Mouse (Mus musculus) adrenal gland, adult (tissue): ENCODE results near the gene Sash1.

Source experiments
- DNase-seq, 2 experiments: peaks; one replicate each; pipeline ENCODE4 v3.0.0; 2022 to 2023; ENCODE audit warnings: low spot score in 1 of 2; ENCODE audit not compliant: inconsistent age in 2 of 2

Sash1 gene

DNA sequence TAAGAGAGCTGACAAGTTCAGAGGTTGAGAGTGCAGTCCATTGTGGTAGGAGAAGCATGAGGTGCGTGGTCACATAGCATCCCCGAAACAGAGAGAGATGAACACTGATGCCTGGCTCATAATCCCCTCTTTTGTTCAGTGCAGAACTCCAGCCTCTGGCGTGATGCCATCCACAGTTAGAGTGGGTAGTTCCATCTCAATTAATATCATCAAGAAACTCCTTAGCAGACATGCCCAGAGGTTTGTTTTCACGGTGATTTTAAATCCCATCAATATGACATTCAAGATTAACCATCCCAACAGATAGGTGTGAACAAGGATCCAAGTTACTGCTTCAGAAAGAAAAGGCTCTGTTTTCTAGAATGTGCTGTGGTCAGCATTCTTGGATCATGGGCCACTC is 192.3 kb downstream of the Sash1 start:
- DNase-seq = no peak

DNA sequence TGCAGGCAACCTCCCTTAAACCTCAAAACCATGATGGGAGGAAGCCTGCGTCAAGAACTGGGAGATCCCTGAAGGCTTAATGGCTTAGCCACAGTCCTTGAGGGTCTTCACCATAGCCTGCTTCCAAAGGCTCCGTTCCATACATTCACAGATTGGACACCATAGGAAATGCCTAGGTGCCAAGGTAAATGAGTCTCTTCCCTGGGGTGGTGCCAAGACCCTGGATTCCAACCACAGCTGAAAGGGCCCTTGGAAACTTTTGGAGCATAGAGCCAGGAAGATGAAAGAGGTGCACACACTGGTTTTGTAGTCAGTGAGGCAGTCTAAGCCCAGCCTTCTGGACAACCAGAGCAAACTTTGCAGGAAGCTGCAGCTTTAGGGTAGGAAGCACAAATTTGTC is 193.3 kb downstream of the Sash1 start:
- no peak for DNase-seq

DNA sequence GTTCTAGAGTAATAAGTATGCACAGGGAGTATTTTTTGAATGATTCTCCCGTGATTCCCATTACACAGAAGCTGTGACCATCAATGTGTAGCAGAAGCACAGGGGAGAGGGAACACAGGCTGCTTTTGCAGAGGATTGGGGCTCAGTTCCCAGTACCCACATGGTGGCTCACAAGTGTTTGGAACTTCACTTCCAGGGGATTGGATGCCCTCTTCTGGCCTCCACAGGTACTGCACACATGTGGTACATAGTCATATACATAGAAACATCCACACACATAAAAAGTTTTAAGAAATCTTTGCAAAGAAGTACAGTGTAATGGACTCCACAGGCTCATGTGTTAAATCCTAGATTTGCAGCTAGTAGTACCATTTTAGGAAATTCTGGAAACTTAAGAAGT is 199.7 kb downstream of the Sash1 start:
- no peak for DNase-seq

DNA sequence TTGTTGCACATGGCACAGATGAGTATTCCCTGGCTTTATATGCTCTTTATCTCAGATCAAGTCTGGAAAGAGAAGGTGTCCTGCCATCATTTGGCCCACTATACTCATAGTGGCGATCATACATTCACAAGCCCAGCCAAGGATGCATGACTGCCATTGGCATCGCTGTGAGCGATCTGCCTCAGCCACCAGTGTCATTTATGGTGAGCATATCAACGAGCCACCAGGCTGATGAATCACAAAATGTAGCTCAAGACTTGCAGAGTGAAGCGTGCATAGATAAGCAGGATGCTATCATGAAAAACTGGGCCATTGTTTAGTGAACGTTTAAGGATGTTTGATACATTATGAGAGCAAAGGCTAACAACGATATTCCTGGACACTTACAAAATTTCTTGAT is 200.6 kb downstream of the Sash1 start:
- DNase-seq = no peak

DNA sequence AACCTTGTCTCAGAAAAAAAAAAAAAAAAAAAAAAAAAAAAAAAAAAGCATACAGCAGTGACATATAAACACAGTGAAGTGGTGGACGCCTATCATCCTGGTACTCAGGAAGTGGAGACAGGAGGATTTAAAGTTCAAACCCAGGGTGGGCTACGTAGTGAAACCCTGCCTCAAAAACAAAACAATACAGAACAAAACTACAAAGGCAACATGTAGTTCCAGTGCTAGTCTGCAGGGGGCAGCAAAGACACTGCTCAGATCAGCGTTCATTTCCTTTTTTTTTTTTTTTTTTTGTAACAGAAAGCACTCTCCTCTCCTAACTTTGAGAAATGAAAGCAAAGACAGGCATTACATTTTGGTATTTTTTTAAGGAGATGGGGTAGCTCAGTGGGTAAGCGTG is 203.0 kb downstream of the Sash1 start:
- peak; percentile 12 to 71 for DNase-seq

DNA sequence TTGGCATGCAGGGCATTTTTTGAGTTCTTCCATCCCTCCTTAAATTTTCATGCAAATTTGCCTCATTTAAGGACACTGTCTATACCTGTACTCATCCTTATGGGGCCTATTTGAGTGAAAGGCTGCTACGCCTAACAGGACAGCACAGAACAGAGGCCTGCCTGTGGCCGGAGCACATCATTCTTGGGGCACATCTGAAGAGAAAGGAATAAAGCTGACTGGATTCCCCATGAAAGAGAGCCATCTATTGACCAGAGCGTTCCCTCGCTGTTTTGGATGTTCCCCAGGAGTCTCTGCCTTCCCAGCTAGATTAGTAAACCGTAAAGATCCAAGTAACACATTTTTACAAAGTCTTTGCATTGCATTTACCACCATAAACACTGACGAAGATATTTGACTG is 203.5 kb downstream of the Sash1 start:
- DNase-seq = no peak

DNA sequence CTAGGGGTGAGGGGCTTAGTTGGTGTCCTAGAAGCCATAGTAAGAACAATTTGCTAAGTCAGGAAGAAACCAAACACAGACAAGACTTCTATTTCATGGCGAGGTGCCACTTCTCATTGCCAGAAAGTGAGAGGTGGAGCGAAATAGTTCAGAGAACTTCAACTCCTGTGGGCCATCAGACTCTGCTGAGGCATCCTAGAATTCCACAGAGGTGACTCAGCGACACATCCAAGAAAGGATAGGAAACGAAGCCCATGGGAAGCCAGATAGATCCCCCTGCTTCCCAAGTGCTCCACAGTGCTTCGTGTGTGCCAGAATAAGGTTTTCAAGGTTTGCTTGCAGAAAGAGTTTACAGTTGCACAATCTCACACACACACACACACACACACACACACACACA is 209.1 kb downstream of the Sash1 start:
- no peak for DNase-seq
